Mouse (Mus musculus): ENCODE results near the gene Adcy2.

DNA sequence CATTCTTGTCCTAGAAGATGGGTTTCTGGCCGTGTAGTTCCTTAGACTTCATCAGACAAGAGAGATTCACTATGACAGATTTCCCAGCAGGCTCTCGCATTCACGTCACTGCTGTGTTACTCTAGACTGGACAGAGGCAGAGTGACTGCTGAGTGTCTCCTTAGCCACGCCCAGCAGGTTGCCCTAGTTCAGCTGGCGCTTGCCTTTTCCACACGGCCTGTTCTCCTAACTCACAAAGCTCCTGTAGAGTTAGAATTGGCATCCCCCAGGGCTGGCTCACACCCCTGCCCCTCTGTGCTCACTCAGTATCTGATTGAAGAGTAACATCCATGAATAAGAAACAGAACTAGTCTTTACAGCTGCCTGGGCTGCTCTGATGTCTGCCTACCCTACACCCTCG lies 413.9 kb downstream of the Adcy2 start:
- TF ChIP-seq CTCF (IDR thresholded peaks at IDR 0.05; ENCODE audit: low read depth) (no peak), EP300 (IDR thresholded peaks at IDR 0.05; ENCODE audit: low read depth) (no peak)

Measured in liver, postnatal 0 days (tissue).